8 mouse cellular contexts compared by ENCODE assay signal in the genomic region with DNA sequence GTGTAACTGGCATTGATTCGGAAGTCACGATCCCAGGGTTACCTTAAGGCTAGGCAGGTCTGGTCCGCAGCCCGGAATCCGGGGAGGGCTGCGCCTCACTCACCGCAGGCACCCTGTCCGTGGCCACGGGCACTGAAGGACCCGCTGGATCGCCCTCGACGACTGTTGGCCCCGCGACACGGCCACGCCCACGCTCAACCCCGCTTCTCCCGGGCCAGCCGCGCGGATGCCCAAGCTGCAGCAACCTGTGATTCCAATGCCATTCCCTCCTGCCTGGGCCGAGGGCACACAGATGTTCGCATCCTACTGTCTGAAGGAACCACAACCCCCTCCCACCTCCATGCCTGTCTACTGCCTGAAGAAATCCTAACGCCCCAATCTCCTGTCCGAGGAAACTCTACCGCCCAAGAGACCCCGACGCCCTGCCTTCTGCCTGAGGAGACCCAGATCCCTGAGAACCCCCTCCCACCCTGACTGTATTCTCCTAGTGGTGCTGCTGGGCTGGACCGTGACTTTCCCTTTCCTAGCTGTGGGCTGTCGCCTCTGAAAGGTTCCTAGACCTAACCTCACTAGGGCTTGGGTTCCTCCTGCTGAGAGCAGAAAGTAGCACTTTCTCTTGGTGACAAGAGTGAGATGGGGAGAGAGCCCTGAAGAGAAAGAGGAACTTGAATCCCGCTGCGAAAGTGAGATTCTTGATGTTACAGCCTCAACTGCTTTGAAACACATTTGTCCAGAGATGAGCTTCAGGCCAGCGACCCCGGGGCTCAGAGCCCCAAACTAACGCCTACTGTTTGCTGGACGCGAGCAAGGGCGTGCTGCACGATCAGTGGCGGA. TPM values are rescaled to one million over a fixed set of nuclear protein-coding genes. Genes with fewer than 3 reads are reported as not detected.
DNase-seq lines count a peak whose midpoint lies in the region; ATAC-seq and TF ChIP-seq lines count a peak whose summit lies in the region.

TSS of gene Abca17 (minus strand) at position 143 of the 834 bp plus-strand sequence.

- peak within 1 kb of the TSS; percentile 84 for H3K9ac ChIP-seq in forebrain, postnatal 0 days
- H3K9ac ChIP-seq in intestine, embryonic 15.5 days, result peak within 1 kb of the TSS; percentile 77
- peak within 1 kb of the TSS; percentile 73 for H3K9ac ChIP-seq in lung, embryonic 14.5 days

- peak within 1 kb of the TSS; percentile 70; the same call in 1 of the 2 replicates for H3K27ac ChIP-seq in forebrain, postnatal 0 days (ENCODE audit: low read depth, low read length)
- peak within 1 kb of the TSS; percentile 68; the same call in 1 of the 2 replicates for H3K27ac ChIP-seq in intestine, embryonic 15.5 days
- H3K27ac ChIP-seq in lung, embryonic 14.5 days (ENCODE audit: low read depth), result no peak within 1 kb of the TSS

- H3K4me2 ChIP-seq in forebrain, postnatal 0 days (ENCODE audit: low read depth), result peak within 1 kb of the TSS; percentile 85
- H3K4me2 ChIP-seq in intestine, embryonic 15.5 days (replicated peaks), result peak within 1 kb of the TSS; percentile 94
- H3K4me2 ChIP-seq in lung, embryonic 14.5 days, result peak within 1 kb of the TSS; percentile 94

- TF ChIP-seq CTCF in forebrain, postnatal 0 days (IDR thresholded peaks at IDR 0.05; ENCODE audit: low read depth), result no peak
- no peak for TF ChIP-seq CTCF in lung, embryonic 14.5 days (IDR thresholded peaks at IDR 0.05; ENCODE audit: low read depth)

- no peaks in the 10 kb centered on the region for H3K9me3 ChIP-seq in forebrain, postnatal 0 days (ENCODE audit: low read length)
- H3K9me3 ChIP-seq in intestine, embryonic 15.5 days, result no peaks in the 10 kb centered on the region
- no peaks in the 10 kb centered on the region for H3K9me3 ChIP-seq in lung, embryonic 14.5 days (ENCODE audit: low read depth, low read length)

- ATAC-seq in forebrain, postnatal 0 days, result peak; percentile 5
- peak; percentile 36 for ATAC-seq in intestine, embryonic 15.5 days
- no peak; the same call in 1 of the 2 replicates for ATAC-seq in lung, embryonic 14.5 days (ENCODE audit: insufficient read depth)

- no peaks in the 10 kb centered on the region for H3K36me3 ChIP-seq in forebrain, postnatal 0 days (ENCODE audit: insufficient read depth)
- H3K36me3 ChIP-seq in intestine, embryonic 15.5 days, result no peaks in the 10 kb centered on the region
- H3K36me3 ChIP-seq in lung, embryonic 14.5 days (ENCODE audit: insufficient read depth), result no peaks in the 10 kb centered on the region

- WGBS in forebrain, postnatal 0 days, result 5% methylated on average over 42 of the region's 42 CpGs
- WGBS in intestine, embryonic 15.5 days, result 2% methylated on average over 42 of the region's 42 CpGs
- WGBS in lung, embryonic 14.5 days, result 3% methylated on average over 42 of the region's 42 CpGs

- H3K27me3 ChIP-seq in forebrain, postnatal 0 days (ENCODE audit: insufficient read depth, low read length), result no peaks in the 10 kb centered on the region
- H3K27me3 ChIP-seq in intestine, embryonic 15.5 days (replicated peaks), result peaks cover 11% of the 10 kb centered on the region; the same call in 1 of the 2 replicates
- peaks cover 24% of the 10 kb centered on the region for H3K27me3 ChIP-seq in lung, embryonic 14.5 days (ENCODE audit: insufficient read depth, low read length)

- peaks cover 11% of the 10 kb centered on the region; the same call in 1 of the 2 replicates for H3K4me1 ChIP-seq in forebrain, postnatal 0 days (ENCODE audit: insufficient read depth)
- H3K4me1 ChIP-seq in intestine, embryonic 15.5 days (replicated peaks), result peaks cover 9% of the 10 kb centered on the region
- H3K4me1 ChIP-seq in lung, embryonic 14.5 days (ENCODE audit: insufficient read depth), result peaks cover 6% of the 10 kb centered on the region; the same call in 1 of the 2 replicates

- peak; percentile 27 for DNase-seq in right cerebral cortex, postnatal 4 days
- no peak for DNase-seq in right cerebral cortex, postnatal 25 days
- DNase-seq in cerebellum, adult 18-20 months, result peak; percentile 33 to 53
- DNase-seq in forebrain, postnatal 0 days, result no peak
- DNase-seq in lung, embryonic 14.5 days, result no peak
- peak; percentile 6 for DNase-seq in spleen, adult 12 weeks (ENCODE audit: low spot score)
- DNase-seq in ovary, postnatal 14 days (ENCODE audit: low spot score), result no peak

- H3K4me3 ChIP-seq in forebrain, postnatal 0 days (ENCODE audit: low read depth, low read length), result peak within 1 kb of the TSS; percentile 92
- H3K4me3 ChIP-seq in intestine, embryonic 15.5 days (replicated peaks), result peak within 1 kb of the TSS; percentile 79
- peak within 1 kb of the TSS; percentile 71 for H3K4me3 ChIP-seq in lung, embryonic 14.5 days (ENCODE audit: low read depth, low read length)

RNA-seq across cellular contexts. Expression of gene Abca17, which starts in this region (rescaled TPM):
- 0.38 and 0.62 TPM in 2 replicates for total RNA-seq in forebrain, postnatal 0 days (2014; rRNA removed)
- polyA plus RNA-seq in forebrain, postnatal 0 days (2015; fragmentation: Nextera tagmentation; extraction: Ambion mirVana), result 0.70 and 0.86 TPM in 2 replicates
- polyA plus RNA-seq in intestine, embryonic 15.5 days (2015; fragmentation: Nextera tagmentation; extraction: Ambion mirVana), result 0.06 TPM in 1 of 2 replicates, not detected in the other
- not detected in 2 replicates for polyA plus RNA-seq in lung, embryonic 14.5 days (2014; fragmentation: Nextera tagmentation; extraction: Ambion mirVana)

Comparison
In these comparisons a context has a peak if more than half of its experiments do, and no peak if none do; other contexts are left out.
1. DNase-seq: peak in right cerebral cortex, postnatal 4 days (single experiment), cerebellum, adult 18-20 months (2 of 2) and spleen, adult 12 weeks (single experiment); none in right cerebral cortex, postnatal 25 days (single experiment), forebrain, postnatal 0 days (single experiment), lung, embryonic 14.5 days (single experiment) and ovary, postnatal 14 days (single experiment).
2. Peak in ATAC-seq, H3K4me3 ChIP-seq, H3K27ac ChIP-seq, H3K9ac ChIP-seq and H3K4me2 ChIP-seq in forebrain, postnatal 0 days; RNA of the gene not detected or under 1 TPM.
3. Peak in ATAC-seq, H3K4me3 ChIP-seq, H3K27ac ChIP-seq, H3K9ac ChIP-seq and H3K4me2 ChIP-seq in intestine, embryonic 15.5 days; RNA of the gene not detected or under 1 TPM.
4. Peak in every context shown above with its lines, with median percentiles within 50 percentile points of each other: H3K4me2 ChIP-seq, H3K4me3 ChIP-seq and H3K9ac ChIP-seq.